Mouse (Mus musculus) hindbrain, embryonic 10.5 days (tissue): ENCODE data around the gene Knstrn. TPM values are rescaled to one million over a fixed set of nuclear protein-coding genes. Genes with fewer than 3 reads are reported as not detected.
A peak's percentile ranks its signal among the peaks of the same experiment; 100 is the strongest.

Source experiments
- DNase-seq: peaks from one replicate; pipeline ENCODE4 v3.0.0-alpha.2; 2017; ENCODE audit warnings: low spot score
- H3K27ac ChIP-seq: fragments of 300-500 bp; sonication (generic); 2 replicates; pipeline ENCODE4 v1.5.1; 2016; ENCODE audit warnings: mild to moderate bottlenecking, moderate library complexity
- H3K27me3 ChIP-seq: fragments of 300-500 bp; sonication (generic); 2 replicates; pipeline ENCODE4 v1.6.1; 2016; ENCODE audit warnings: mild to moderate bottlenecking; ENCODE audit not compliant: poor library complexity, insufficient read depth, severe bottlenecking
- H3K36me3 ChIP-seq: fragments of 300-500 bp; sonication (generic); 2 replicates; pipeline ENCODE4 v1.6.1; 2016; ENCODE audit warnings: mild to moderate bottlenecking, moderate library complexity
- H3K4me1 ChIP-seq: fragments of 300-500 bp; sonication (generic); replicated peaks from 2 replicates; pipeline ENCODE4 v1.6.1; 2016; ENCODE audit warnings: mild to moderate bottlenecking
- H3K4me3 ChIP-seq: fragments of 300-500 bp; sonication (generic); 2 replicates; pipeline ENCODE4 v1.5.1; 2016; ENCODE audit warnings: mild to moderate bottlenecking, moderate library complexity
- H3K9me3 ChIP-seq: fragments of 300-500 bp; sonication (generic); 2 replicates; pipeline ENCODE4 v1.6.1; 2016; ENCODE audit warnings: mild to moderate bottlenecking, moderate library complexity
- WGBS: fragments of 180-500 bp; shearing (Covaris S2); methylation state at CpG from one replicate; pipeline ENCODE4 v1.1.7; 2016; 5-methylcytosine and 5-hydroxymethylcytosine counted together
- polyA plus RNA-seq: library from polyadenylated mRNA; unstranded; fragments of >200 nt; fragmentation: Nextera tagmentation; extraction: Ambion mirVana; gene quantifications from 2 replicates; pipeline ENCODE4 v1.2.1, GENCODE M21; 2016

Knstrn gene
- polyA plus RNA-seq, 1 experiment from 2014 or later = 148 TPM

DNA sequence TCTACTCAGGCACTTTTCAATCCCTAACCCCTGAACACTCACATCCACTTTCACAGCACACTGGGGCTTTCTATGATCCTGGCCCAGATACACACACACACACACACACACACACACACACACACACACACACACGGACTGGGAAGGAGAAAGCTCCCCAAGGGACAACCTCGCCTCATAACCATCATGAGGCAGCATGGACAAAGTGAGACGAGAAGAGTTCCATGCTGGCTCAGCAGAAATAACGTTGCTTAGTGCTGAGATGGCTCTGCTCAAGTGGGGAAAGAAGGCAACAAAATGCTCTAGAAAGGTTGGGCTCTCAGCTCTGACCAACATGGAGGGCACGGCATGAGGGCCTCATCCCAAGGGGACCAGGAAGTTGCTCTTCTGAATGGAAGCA lies 27.4 kb downstream of the Knstrn start:
- no peaks in the 10 kb centered on the region for H3K9me3 ChIP-seq
- H3K36me3 ChIP-seq = peaks cover 4% of the 10 kb centered on the region; the same call in 1 of the 2 replicates
- DNase-seq = no peak
- H3K27ac ChIP-seq = no peak overlapping the region
- peaks cover 6% of the 10 kb centered on the region; the same call in 1 of the 2 replicates for H3K4me1 ChIP-seq
- no peaks in the 10 kb centered on the region for H3K27me3 ChIP-seq
- H3K4me3 ChIP-seq = no peak overlapping the region
- WGBS = 79% methylated on average over 5 of the region's 5 CpGs

DNA sequence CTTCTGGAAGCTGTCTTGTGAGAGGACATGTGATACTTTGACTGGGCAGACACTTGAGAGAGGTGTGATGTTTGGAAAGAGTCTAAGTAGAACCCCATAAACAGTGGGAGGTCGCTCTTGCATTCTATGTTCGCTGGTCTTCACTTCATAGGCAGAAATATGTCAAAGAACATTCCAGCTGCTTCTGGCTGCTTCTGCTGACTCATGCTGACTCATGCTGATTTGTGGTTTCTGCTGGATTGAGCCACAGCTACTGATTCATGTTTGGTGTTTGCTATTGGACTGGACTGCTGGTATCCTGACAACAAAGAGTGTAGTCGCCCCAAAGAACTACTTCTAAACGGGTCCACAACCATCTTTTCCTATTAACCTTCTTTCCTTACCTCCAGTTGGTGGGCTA lies 28.0 kb downstream of the Knstrn start:
- H3K4me1 ChIP-seq = peaks cover 8% of the 10 kb centered on the region; the same call in 1 of the 2 replicates
- H3K36me3 ChIP-seq = no peaks in the 10 kb centered on the region
- no peaks in the 10 kb centered on the region for H3K27me3 ChIP-seq
- no peak overlapping the region for H3K27ac ChIP-seq
- DNase-seq = no peak
- no peak overlapping the region for H3K4me3 ChIP-seq
- WGBS = 87% methylated on average over 4 of the region's 4 CpGs
- H3K9me3 ChIP-seq = no peaks in the 10 kb centered on the region

DNA sequence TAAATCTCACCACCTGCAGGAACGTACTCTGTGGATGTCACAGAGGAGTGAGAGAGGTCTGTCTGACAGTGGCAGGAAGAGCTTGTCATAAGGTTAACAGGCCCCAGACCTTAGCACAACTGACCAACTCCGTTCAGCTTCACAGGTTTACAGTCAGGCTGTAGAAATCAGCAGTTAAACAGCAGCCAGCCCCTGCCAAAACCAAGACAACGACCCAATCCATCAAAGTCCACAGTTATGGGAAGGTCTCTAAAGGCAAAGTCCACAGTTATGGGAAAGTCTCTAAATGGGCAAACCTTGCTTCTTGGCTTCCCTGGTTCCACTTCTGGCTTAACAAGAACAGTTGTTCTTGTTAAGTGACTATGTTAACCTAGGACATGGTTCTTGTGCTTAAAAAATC lies 30.6 kb downstream of the Knstrn start:
- Histone ChIP-seq H3K27ac (no peak overlapping the region), H3K36me3 (no peaks in the 10 kb centered on the region), H3K9me3 (no peaks in the 10 kb centered on the region), H3K4me1 (0 out of 2 replicates have a peak, but pooled peaks cover 3% of the 10 kb centered on the region), H3K27me3 (no peaks in the 10 kb centered on the region), H3K4me3 (no peak overlapping the region)
- WGBS = 87% methylated on average over 3 of the region's 3 CpGs
- DNase-seq = no peak

DNA sequence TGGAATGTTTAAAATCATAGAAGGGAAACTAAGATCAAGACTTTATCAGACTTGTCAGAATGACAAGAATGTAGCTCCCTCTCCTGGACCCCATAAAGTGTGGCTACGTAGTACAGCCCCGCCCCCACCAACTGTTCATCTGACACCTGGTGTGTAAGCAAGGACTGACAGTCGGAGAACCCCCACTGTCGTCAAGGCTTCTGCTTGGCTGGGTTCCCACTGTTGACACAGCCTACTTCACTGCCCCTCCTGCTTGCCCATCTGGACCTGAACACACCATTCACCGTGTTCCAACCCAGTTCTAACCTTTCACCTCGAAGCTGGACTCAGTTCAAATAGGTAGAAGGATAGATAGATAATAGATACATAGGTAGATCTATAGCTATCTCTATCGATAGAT lies 32.4 kb downstream of the Knstrn start:
- WGBS = 66% methylated on average over 7 of the region's 7 CpGs
- DNase-seq = no peak
- H3K36me3 ChIP-seq = no peaks in the 10 kb centered on the region
- H3K27ac ChIP-seq = no peak overlapping the region
- H3K9me3 ChIP-seq = no peaks in the 10 kb centered on the region
- H3K4me1 ChIP-seq = 0 out of 2 replicates have a peak, but pooled peaks cover 3% of the 10 kb centered on the region
- H3K27me3 ChIP-seq = no peaks in the 10 kb centered on the region
- no peak overlapping the region for H3K4me3 ChIP-seq

DNA sequence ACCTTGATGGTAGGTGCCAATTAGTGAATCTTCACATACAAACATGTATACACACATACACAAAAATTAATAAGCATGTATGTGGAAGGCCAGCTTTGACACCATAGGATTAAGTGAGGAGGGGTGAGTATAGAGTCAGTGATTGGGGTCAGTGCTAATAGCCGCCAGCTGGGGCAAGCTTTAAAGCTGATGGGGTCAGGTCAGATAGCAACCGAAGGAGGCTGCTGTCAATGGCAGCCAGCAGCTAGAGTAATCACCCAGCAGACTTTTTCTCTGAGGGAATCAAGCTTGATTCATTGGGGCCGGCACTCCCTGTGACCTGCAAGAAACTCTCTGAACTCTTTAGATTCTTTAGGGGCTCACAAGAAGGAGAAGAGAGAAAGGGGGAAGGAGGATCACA lies 38.0 kb downstream of the Knstrn start:
- Histone ChIP-seq H3K4me1 (peaks cover 4% of the 10 kb centered on the region; the same call in 1 of the 2 replicates), H3K4me3 (no peak overlapping the region), H3K36me3 (no peaks in the 10 kb centered on the region), H3K27ac (no peak overlapping the region), H3K27me3 (no peaks in the 10 kb centered on the region), H3K9me3 (no peaks in the 10 kb centered on the region)
- DNase-seq = peak; percentile 12
- 26% methylated on average over 3 of the region's 3 CpGs for WGBS

DNA sequence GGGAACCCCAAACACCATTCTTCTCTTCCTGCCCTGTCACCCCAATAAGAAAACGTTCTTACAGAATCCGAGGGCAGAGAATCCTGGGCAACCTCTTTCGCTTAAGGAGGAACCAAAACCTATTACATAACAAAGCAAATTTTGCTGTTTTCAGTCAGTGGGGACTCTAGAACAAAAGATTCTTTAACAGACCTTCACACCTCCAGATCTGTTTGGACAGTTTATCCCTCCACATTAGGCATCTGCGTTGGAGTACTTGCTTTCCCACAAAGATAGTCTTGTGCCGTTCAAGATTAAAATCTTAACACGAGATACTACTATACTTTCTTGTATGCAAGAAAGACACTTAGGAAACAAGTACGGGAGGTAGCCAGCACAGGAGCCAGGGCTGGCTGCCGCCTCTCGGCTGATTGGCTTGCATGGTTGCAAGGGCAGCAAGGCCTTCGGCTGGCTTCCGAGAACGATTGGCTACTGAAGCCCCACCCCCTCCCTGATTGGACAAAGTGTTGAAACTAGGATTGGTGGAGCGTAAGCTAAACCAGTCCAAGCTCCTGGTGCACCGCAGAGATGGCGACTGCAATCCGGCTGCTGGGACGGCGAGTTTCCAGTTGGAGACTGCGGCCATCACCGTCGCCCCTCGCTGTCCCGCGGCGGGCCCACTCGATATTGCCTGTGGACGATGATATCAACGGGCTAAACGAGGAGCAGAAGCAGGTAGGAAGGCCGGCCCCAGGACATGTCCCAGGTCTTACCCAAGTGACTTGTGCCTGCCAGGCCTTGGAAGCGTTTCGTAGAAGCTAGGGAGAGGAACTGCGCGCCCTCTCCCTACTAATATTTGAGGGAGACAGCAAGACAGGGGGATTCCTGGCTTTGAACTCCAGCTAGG lies 47.9 kb downstream of the Knstrn start, which contains the start of gene Ivd:
Gene Ivd, plus strand, starts transcription at position 501 of the 886 bp plus-strand sequence.
- no peaks in the 10 kb centered on the region for H3K27me3 ChIP-seq
- H3K4me1 ChIP-seq = peaks cover 29% of the 10 kb centered on the region
- peak within 1 kb of the TSS; percentile 89 for H3K27ac ChIP-seq
- H3K36me3 ChIP-seq = peaks cover 12% of the 10 kb centered on the region
- H3K9me3 ChIP-seq = no peaks in the 10 kb centered on the region
- under 1% methylated on average over 34 of the region's 34 CpGs for WGBS
- DNase-seq = peak; percentile 92
- H3K4me3 ChIP-seq = peak within 1 kb of the TSS; percentile 76

DNA sequence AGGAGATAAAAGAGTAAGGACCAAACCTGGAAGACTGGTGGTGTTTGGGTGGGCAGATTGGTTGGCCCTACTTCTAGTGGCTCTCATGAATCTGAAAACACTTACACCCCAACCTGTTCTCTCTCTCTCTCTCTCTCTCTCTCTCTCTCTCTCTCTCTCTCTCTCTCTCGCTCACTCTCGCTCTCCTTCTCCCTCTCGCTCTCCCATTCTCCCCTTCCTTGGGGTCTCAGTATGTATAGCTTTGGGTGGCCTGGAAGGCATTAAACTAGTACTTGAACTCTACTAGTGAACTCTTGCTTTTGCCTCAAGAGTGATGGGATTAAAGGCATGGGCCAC lies 48.5 kb downstream of the Knstrn start:
- peaks cover 12% of the 10 kb centered on the region for H3K36me3 ChIP-seq
- no peaks in the 10 kb centered on the region for H3K27me3 ChIP-seq
- no peaks in the 10 kb centered on the region for H3K9me3 ChIP-seq
- DNase-seq = no peak
- H3K4me3 ChIP-seq = peak overlapping the region; percentile 76
- H3K4me1 ChIP-seq = peaks cover 29% of the 10 kb centered on the region
- peak overlapping the region; percentile 89 for H3K27ac ChIP-seq
- WGBS = 46% methylated on average over 3 of the region's 3 CpGs

DNA sequence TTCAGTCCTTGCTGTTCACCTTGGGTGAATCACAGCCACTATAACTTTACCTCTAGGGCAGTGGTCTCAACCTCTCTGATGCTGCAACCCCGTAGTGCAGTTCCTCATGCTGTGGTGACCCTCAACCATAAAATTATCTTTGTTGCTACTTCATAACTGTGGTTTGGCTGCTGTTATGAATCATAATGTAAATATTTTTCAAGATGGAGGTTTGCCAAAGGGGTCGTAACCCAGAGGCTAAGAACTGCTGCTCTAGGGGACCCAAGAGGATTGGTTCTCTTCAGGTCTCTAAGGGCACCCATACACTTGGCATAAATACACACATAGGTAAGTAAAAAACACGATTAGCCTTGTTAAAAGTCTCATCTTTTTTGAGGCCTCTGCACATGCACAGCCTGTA lies 56.8 kb downstream of the Knstrn start:
- Histone ChIP-seq H3K36me3 (peaks cover 67% of the 10 kb centered on the region), H3K4me3 (no peak overlapping the region), H3K27me3 (no peaks in the 10 kb centered on the region), H3K9me3 (no peaks in the 10 kb centered on the region), H3K27ac (no peak overlapping the region), H3K4me1 (no peaks in the 10 kb centered on the region)
- WGBS = 90% methylated on average over 3 of the region's 3 CpGs
- DNase-seq = no peak

DNA sequence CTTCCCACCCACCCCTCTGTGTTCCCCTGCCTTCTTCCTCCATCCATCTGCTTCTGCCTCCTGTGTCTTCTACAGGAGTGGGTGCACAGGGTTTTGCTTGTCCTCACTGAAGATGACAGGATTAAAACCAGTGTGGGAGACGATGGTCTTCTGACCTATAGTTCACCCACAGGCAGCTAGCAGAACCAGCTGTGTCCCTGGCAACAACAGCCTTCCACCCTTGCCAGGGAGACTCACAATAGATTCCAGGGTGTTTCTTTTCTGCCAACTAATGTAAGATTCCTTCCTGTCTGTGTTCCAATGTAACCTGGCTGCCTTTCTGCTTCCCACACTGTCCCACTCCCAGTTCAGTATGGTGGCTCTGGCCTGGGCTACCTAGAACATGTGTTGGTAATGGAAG lies 57.2 kb downstream of the Knstrn start:
- WGBS = 82% methylated on average over 1 of the region's 1 CpGs

DNA sequence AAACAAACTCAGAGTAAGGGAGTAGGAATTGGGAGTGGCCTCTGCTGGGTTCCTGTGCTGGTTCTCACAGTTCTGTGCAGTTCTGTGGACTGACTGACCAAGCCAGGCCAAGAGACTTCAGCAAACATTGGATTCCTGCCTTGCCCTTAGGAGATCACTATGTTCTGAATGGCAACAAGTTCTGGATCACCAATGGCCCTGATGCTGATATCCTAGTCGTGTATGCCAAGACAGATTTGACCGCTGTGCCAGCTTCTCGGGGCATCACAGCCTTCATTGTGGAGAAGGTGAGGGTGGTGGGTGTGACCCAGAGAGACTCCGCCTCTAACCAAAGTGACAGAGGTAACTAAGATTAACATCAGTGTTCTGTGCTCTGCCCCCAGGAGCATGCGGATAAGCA lies 59.2 kb downstream of the Knstrn start:
- DNase-seq = no peak
- peaks cover 82% of the 10 kb centered on the region for H3K36me3 ChIP-seq

More for the DNA sequence above, 57.2 kb downstream of the Knstrn start:
- Histone ChIP-seq H3K9me3 (no peaks in the 10 kb centered on the region), H3K27me3 (no peaks in the 10 kb centered on the region), H3K36me3 (peaks cover 67% of the 10 kb centered on the region), H3K4me3 (no peak overlapping the region), H3K4me1 (no peaks in the 10 kb centered on the region), H3K27ac (no peak overlapping the region)
- no peak for DNase-seq

DNA sequence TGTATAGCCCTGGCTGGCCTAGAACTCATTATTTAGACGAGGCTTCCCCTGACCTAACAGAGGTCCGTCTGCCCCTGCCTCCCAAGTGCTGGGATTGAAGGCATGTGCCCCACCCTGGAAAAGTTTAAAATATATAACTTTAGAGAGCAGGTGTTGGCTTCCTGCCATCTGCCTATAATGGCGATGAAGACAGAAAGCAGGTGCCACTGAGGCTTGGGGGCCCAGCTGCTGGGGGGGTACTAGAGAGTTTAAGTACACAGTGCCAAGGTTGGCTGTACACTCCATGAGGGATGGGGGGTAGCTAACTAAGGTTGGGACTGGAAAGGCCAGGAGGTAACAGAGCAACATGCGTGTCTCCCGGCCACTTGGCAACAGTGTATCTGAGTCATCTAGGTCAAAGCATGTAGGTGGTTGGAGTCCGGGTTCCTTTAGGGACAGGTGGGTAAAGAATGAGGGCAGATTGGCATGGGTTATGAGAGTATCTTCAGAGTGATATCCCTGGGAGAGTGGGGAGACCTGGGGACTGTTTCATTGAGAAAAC lies 60.2 kb downstream of the Knstrn start:
- no peak overlapping the region for H3K4me3 ChIP-seq
- no peaks in the 10 kb centered on the region for H3K4me1 ChIP-seq
- no peaks in the 10 kb centered on the region for H3K9me3 ChIP-seq
- peaks cover 90% of the 10 kb centered on the region for H3K36me3 ChIP-seq
- H3K27me3 ChIP-seq = no peaks in the 10 kb centered on the region
- DNase-seq = no peak
- WGBS = 93% methylated on average over 6 of the region's 6 CpGs
- no peak overlapping the region for H3K27ac ChIP-seq

More for the DNA sequence above, 59.2 kb downstream of the Knstrn start:
- Histone ChIP-seq H3K4me3 (no peak overlapping the region), H3K9me3 (no peaks in the 10 kb centered on the region), H3K27ac (no peak overlapping the region), H3K4me1 (no peaks in the 10 kb centered on the region), H3K27me3 (no peaks in the 10 kb centered on the region)
- 93% methylated on average over 5 of the region's 5 CpGs for WGBS

DNA sequence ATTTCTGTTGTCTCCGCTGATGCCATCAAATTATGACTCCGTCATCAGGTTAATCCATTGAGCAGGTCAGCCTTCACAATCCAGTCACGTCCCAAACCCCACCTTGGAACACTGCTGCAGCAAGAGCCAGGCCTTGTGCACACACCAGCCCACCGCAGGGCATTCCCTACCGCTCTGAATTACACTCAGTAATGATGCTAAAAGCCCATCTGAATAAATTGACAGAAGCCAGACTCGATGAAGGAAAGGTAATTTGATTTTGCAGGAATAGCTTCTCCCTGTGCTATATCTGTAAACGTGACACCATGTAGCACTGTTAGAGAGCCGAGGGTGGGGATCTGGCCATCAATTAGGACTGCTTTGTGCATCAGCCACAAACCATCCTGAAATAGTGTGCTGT lies 61.5 kb downstream of the Knstrn start:
- WGBS = 93% methylated on average over 8 of the region's 8 CpGs
- H3K36me3 ChIP-seq = peaks cover 82% of the 10 kb centered on the region

DNA sequence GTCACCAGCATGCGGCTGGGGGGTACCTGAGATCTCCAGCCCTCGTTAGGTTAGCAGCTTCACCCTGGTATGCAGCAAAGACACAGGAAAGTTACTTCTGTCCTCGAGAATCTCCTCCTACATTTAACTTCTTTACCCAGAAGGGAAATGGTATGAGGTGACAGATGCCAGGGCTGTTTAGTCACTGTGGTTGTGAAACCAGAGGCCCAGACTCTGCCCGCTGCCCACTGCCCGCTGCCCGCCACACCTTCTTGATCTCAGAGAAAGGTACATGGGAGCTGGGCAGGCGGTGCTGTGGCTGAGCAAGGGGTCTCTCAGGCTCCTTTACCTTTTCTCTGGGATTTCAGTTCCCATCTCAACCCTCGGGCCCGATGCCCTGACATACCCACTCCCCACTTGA lies 62.6 kb downstream of the Knstrn start:
- Histone ChIP-seq H3K4me1 (no peaks in the 10 kb centered on the region), H3K4me3 (no peak overlapping the region), H3K9me3 (no peaks in the 10 kb centered on the region), H3K27me3 (no peaks in the 10 kb centered on the region), H3K27ac (no peak overlapping the region), H3K36me3 (peaks cover 83% of the 10 kb centered on the region)
- WGBS = 95% methylated on average over 9 of the region's 9 CpGs
- no peak for DNase-seq

More for the DNA sequence above, 61.5 kb downstream of the Knstrn start:
- Histone ChIP-seq H3K27me3 (no peaks in the 10 kb centered on the region), H3K9me3 (no peaks in the 10 kb centered on the region), H3K4me3 (no peak overlapping the region), H3K27ac (no peak overlapping the region), H3K4me1 (no peaks in the 10 kb centered on the region)
- DNase-seq = no peak
